Mouse (Mus musculus) lung, postnatal 4 days (tissue): ENCODE measurements around the gene Gm7073.

Experiments
- DNase-seq, 2 experiments: peaks; one replicate each; pipeline ENCODE4 v3.0.0; 2021

Gene Gm7073

GRCm38 (mm10) chrX:60539149-60539548 is at the start of gene Gm7073:
Gene Gm7073, minus strand, starts transcription at chrX:60539249.
- DNase-seq, result no peak

DNA sequence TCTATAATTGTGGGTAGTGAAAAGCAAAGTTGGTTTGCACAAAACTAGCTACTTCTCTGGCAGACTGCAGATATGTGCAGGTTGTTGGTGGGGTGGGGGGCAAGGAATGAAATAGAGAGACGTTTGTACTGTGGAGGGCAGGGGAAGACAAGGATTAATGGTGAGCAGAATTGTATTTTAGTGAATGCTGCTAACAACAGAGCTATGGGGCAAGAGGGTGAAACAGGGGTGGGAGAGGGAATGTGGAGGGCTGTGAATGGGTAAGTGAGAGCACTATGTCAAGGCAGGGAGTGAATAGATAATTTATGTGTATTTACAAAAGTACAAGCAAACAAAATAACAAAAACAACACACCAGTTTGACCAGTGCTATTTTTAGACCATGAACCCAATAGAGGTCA is 31.5 kb upstream of the Gm7073 start:
- no peak for DNase-seq

- no peak for DNase-seq
Observed at GRCm38 (mm10) chrX:60569047-60569446, 30.0 kb upstream of the Gm7073 start.

DNA sequence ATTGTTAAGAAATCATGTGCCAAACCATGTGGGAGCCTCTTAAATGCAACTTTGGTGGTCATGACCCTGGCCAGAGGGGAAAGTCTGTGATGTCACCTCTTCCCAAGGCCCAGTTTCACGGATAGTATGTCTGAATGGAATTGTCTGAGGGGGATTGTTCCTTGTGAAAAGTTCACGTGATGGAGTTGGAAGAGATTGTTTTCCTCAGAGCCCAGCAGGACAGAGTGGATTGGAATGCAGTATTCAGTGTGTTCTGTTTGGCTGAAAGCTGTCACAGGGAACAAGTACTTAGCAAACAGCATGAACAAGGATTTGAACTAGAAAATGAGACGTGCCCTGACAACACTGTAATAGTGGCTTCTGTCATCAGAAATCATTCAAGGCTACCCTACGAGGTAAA is 16.2 kb upstream of the Gm7073 start:
- DNase-seq, result no peak

GRCm38 (mm10) chrX:60547444-60548304 is 8.6 kb upstream of the Gm7073 start:
- DNase-seq, result peak; percentile 31 to 58

- no peak for DNase-seq
Observed at GRCm38 (mm10) chrX:60547098-60547443, 8.0 kb upstream of the Gm7073 start.

DNA sequence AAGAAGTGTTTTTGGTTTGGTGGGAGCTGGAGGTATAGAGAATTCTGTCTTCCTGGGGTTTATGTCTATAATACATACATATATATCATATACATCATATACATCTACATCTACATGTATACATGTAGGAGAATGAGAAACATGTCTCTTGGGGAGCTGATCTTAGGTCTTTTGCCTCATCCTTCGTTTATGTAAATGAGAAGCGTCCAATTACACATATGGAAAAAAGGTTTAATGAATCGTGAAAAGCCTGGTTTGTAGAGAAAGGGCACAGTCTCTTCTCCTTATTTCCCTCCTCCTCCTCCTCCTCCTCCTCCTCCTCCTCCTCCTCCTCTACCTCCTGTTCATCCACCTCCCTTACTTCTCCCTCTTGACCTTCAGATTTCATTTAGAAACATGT is 6.9 kb upstream of the Gm7073 start:
- no peak for DNase-seq

GRCm38 (mm10) chrX:60545444-60545843 is 6.4 kb upstream of the Gm7073 start:
- DNase-seq, result no peak

DNA sequence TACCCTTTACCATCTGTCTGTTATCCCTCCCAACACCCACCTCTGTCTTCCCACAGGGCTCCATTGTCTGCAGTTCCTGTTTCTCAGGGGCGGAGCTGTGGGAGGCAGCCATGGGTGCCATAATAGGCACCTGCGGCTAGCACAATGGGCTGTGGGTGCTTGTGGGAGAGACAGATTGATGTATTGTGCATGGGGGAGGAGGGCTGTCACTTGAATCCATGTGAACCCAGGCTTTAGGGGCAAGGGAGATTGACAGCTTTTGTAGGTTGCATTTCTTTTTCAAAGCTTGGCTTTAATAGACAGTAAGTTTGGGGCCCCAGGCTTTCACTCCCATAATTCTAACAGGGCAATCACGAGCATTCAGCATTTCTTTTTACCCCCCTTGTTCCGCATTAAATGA is 5.0 kb upstream of the Gm7073 start:
- DNase-seq, result no peak

DNA sequence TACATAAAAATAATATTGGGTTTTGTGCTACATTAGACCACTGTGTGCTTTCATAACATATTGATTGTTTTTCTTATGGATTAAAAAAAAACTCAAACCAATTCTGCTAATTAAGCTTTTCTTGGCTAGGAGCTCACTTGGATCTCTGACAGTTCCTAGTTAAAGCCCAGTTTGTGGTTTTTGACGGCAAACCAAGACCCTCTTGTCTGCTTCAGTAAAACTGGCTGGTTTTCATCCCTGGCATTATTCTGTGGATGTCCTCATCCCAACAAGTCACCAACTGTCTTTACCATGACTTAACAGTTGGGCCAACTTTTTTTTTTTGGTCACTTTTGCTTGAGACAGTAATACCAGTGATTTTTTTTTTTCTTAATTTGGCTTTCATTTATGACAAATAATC is 3.9 kb upstream of the Gm7073 start:
- no peak for DNase-seq

DNA sequence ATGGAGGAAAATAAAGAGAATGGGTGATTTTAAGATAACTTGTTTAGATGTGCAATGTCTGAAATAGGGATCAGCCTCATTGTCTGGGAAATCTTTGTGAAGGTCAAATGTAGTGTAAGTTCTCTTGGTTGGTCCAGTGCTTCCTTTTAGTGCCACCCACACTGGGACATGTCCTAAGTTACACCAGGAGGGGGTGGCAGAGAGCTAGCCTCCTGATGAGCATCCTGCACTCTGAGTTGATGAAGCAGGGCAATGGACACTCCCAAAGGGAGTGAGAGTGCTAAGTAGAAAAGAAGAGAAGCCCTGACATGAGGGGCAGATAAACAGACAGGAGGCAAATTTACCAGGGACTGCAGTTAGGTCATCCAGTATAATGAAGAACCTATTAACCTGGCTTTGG is 35.1 kb downstream of the Gm7073 start:
- peak in 1 of 2 experiments; percentile 4 for DNase-seq

DNA sequence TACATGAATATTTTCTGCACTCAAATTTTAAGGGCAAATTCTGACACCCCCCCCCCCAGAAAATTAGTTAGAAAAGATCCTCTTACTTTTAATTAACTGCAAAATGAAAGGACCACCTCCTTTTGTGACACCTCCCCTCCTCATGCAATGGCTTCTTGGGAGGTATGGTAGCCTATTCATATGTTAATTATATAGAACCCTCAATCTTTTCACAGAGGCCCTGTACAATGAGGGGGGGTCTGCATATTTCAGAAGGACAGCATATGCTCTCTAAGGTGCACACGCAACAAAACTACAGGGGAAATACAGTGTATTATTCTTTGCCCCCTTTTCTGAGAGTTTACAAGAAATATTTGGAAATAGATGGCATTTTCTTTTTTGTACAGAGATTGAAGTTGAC is 41.3 kb downstream of the Gm7073 start:
- no peak for DNase-seq

- no peak for DNase-seq
Observed at GRCm38 (mm10) chrX:60495308-60495707, 43.7 kb downstream of the Gm7073 start.

DNA sequence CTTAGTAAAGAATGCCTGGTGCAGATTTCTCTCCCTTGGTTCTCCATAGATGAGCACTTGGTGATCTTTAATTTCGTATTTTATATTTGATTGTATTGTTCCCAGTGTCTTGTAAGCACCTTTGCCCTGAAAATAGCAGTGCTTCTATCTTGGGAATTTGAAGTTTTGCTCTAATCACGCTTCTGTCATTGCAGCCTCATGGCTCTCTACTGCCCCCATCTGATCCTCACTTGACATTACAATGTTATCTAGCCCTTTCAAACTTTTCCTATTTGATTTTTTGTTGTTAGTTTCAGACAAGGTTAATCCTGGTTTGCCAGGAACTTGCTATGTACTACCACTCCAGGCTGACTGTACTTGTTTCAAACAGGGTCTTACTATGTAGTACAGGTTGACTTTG is 75.3 kb downstream of the Gm7073 start:
- DNase-seq, result no peak

GRCm38 (mm10) chrX:60414563-60415111 is 124.4 kb downstream of the Gm7073 start:
- DNase-seq, result no peak

GRCm38 (mm10) chrX:60405681-60406080 is 133.4 kb downstream of the Gm7073 start:
- no peak for DNase-seq

- peak; percentile 91 to 92 for DNase-seq
Observed at GRCm38 (mm10) chrX:60404668-60405044, 134.4 kb downstream of the Gm7073 start.

DNA sequence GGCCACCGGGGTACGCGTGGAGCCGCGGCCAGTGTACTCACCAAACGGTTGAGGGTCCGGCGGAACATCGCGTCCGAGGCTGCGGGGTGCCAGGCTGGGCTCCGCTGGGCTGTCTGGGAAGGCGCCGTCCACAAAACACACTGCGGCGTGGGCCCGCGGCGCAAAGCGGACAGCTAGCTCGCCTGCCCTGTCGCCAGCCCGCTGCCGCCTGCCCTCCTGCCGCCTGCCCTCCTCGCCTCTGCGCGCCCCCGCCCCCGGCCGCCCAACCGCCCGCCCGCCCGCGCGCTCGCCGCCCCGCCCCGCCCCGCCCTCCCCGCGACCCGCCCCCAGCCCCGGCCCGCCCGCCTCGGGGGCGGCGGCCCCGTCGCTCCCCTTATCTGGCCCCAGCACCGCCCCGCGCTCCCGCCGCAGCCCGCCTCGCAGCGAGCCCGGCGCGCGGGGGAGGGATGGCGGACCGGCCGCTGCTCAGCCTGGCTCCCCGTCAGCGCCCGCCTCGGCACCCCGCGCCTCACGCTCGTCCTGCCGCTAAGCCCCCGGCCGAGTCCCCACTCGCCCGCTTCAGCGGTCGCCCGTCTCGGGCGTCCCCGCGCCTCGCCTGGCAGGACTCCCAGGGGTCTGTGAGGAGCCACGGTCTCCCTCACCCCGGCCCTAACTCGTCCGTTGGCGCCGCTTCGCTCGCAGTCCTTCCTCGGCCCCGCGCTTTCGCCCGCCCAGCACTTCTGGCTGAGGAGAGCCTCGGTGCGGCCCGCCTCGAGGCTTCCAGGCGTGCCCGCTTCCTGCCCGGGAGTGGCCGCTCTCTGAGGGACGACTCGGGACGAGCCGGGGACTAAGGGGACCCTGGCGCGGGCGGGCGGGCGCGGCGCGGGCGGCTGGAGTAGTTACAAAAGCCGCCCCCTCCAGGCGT is 135.0 kb downstream of the Gm7073 start:
- DNase-seq, result peak; percentile 72 to 85

- DNase-seq, result peak; percentile 17
Observed at GRCm38 (mm10) chrX:60403062-60403763, 135.8 kb downstream of the Gm7073 start.

GRCm38 (mm10) chrX:60394292-60394691 is 144.8 kb downstream of the Gm7073 start:
- no peak for DNase-seq

GRCm38 (mm10) chrX:60386852-60387251 is 152.2 kb downstream of the Gm7073 start:
- DNase-seq, result no peak
